Mouse (Mus musculus) heart, adult 2 months (tissue): ENCODE results near the gene Brinp3.

Source experiments
- EP300 ChIP-seq: fragments of 200-500 bp; IDR thresholded peaks from 2 replicates; pipeline ENCODE4 v1.6.1; 2011; ENCODE audit warnings: low read depth, low read length, control low read depth; ENCODE audit not compliant: insufficient read depth
- POLR2A ChIP-seq: fragments of 200-500 bp; IDR thresholded peaks from 2 replicates; pipeline ENCODE4 v1.6.1; 2011; ENCODE audit warnings: mild to moderate bottlenecking, low read depth, low read length, control low read depth; ENCODE audit not compliant: insufficient read depth

DNA sequence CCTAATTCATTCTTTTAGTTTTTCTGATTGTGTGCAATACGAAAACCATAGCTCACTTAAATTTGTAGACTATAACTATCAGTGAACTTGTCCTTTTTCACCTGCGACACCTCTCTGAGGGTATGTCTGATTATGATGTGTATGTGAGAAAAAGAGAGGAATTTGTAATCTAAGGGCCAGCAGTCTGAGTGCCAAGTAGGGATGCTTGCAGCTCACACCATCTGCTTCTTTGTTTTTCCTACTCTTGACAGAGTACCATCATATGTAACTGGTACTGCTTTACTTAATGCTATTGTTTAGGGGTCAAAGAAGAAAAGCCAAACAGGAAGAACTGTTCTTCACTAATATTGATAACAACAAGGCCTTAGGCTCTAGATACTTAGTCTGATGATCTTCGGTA lies 307.3 kb downstream of the Brinp3 start:
- TF ChIP-seq EP300, result no peak
- TF ChIP-seq POLR2A, result no peak
